Mouse (Mus musculus) C2C12 (cell line): ENCODE data around the gene Nalcn. TPM values are rescaled to one million over a fixed set of nuclear protein-coding genes. Genes with fewer than 3 reads are reported as not detected.

Experiments used
- H3K27me3 ChIP-seq: one replicate; pipeline ENCODE4 v1.6.1; 2011; ENCODE audit not compliant: control insufficient read depth, insufficient read depth, insufficient read length
- H3K36me3 ChIP-seq: one replicate; pipeline ENCODE4 v1.6.1; 2011; ENCODE audit not compliant: control insufficient read depth, insufficient read depth
- H3K4me3 ChIP-seq: one replicate; pipeline ENCODE4 v1.5.1; 2011; ENCODE audit warnings: mild to moderate bottlenecking, control low read depth; ENCODE audit not compliant: poor library complexity, insufficient read depth, severe bottlenecking
- H3K79me2 ChIP-seq: one replicate; pipeline ENCODE4 v1.6.1; 2011; ENCODE audit not compliant: control insufficient read depth, insufficient read depth
- H3K79me3 ChIP-seq: one replicate; pipeline ENCODE4 v1.6.1; 2011; ENCODE audit warnings: low read depth, control low read depth
- H3ac ChIP-seq: one replicate; pipeline ENCODE3; 2011; ENCODE audit warnings: low read depth; ENCODE audit not compliant: control insufficient read depth, insufficient read length
- CEBPB ChIP-seq: IDR thresholded peaks from one replicate; pipeline ENCODE4 v1.6.1; 2011; ENCODE audit warnings: low read depth, mild to moderate bottlenecking, control low read depth, moderate library complexity
- CTCF ChIP-seq: IDR thresholded peaks from one replicate; pipeline ENCODE4 v1.5.1; 2011; ENCODE audit not compliant: control insufficient read depth, insufficient read depth, insufficient read length
- FOSL1 ChIP-seq: IDR thresholded peaks from one replicate; pipeline ENCODE4 v1.8.0; 2011; ENCODE audit warnings: mild to moderate bottlenecking, low read length; ENCODE audit not compliant: poor library complexity, insufficient read depth, severe bottlenecking
- MAX ChIP-seq: IDR thresholded peaks from one replicate; pipeline ENCODE4 v1.6.1; 2011; ENCODE audit warnings: mild to moderate bottlenecking, control low read depth
- MYOD1 ChIP-seq: IDR thresholded peaks from one replicate; pipeline ENCODE4 v1.6.1; 2011; ENCODE audit warnings: low read depth; ENCODE audit not compliant: control insufficient read depth, insufficient read length
- MYOG ChIP-seq: IDR thresholded peaks from one replicate; pipeline ENCODE4 v1.6.1; 2011; ENCODE audit not compliant: control insufficient read depth, insufficient read length; ENCODE audit errors: extremely low read depth
- USF1 ChIP-seq: IDR thresholded peaks from one replicate; pipeline ENCODE4 v1.6.1; 2011; ENCODE audit warnings: low read depth, mild to moderate bottlenecking, control low read depth, moderate library complexity
- polyA plus RNA-seq: library from polyadenylated mRNA; unstranded; fragments of >200 nt; fragmentation: generic; extraction: Trizol; gene quantifications from one replicate; pipeline ENCODE4 v1.2.1, GENCODE M21; 2012; ENCODE audit warnings: missing spikeins

Nalcn gene
- polyA plus RNA-seq, 1 experiment, result not detected

GRCm38 (mm10) chr14:123575356-123575755, 51.6 kb downstream of the Nalcn start:
- Histone ChIP-seq H3K4me3 (no peak overlapping the region), H3K27me3 (no peaks in the 10 kb centered on the region), H3K79me3 (no peaks in the 10 kb centered on the region), H3K36me3 (no peaks in the 10 kb centered on the region), H3K79me2 (no peaks in the 10 kb centered on the region), H3ac (no peak overlapping the region)
- TF ChIP-seq MAX, result no peak
- TF ChIP-seq USF1, result no peak
- TF ChIP-seq FOSL1, result no peak
- TF ChIP-seq CEBPB, result no peak
- no peak for TF ChIP-seq CTCF
- TF ChIP-seq MYOG, result no peak
- TF ChIP-seq MYOD1, result no peak

- no peak overlapping the region for H3ac ChIP-seq
- H3K27me3 ChIP-seq, result no peaks in the 10 kb centered on the region
- TF ChIP-seq MYOG, result no peak
- no peak for TF ChIP-seq CEBPB
- no peak for TF ChIP-seq MAX
- TF ChIP-seq MYOD1, result no peak
- H3K36me3 ChIP-seq, result no peaks in the 10 kb centered on the region
- no peaks in the 10 kb centered on the region for H3K79me2 ChIP-seq
- no peak overlapping the region for H3K4me3 ChIP-seq
- no peaks in the 10 kb centered on the region for H3K79me3 ChIP-seq
Measured at GRCm38 (mm10) chr14:123574936-123575335, 52.0 kb downstream of the Nalcn start.

GRCm38 (mm10) chr14:123566599-123566998, 60.3 kb downstream of the Nalcn start:
- Histone ChIP-seq H3K36me3 (no peaks in the 10 kb centered on the region), H3K27me3 (no peaks in the 10 kb centered on the region), H3ac (no peak overlapping the region), H3K79me2 (no peaks in the 10 kb centered on the region), H3K4me3 (no peak overlapping the region), H3K79me3 (no peaks in the 10 kb centered on the region)
- TF ChIP-seq USF1 (no peak), MAX (no peak), CEBPB (no peak)

- TF ChIP-seq MYOG (no peak), CTCF (no peak), USF1 (no peak), FOSL1 (no peak), CEBPB (no peak), MAX (no peak), MYOD1 (no peak)
- Histone ChIP-seq H3K79me2 (no peaks in the 10 kb centered on the region), H3K27me3 (no peaks in the 10 kb centered on the region), H3K36me3 (no peaks in the 10 kb centered on the region), H3ac (no peak overlapping the region), H3K4me3 (no peak overlapping the region), H3K79me3 (no peaks in the 10 kb centered on the region)
Measured at GRCm38 (mm10) chr14:123555533-123555932, 71.4 kb downstream of the Nalcn start.

GRCm38 (mm10) chr14:123554936-123555335, 72.0 kb downstream of the Nalcn start:
- no peaks in the 10 kb centered on the region for H3K36me3 ChIP-seq
- H3K4me3 ChIP-seq, result no peak overlapping the region
- no peaks in the 10 kb centered on the region for H3K79me2 ChIP-seq
- no peak overlapping the region for H3ac ChIP-seq
- H3K27me3 ChIP-seq, result no peaks in the 10 kb centered on the region
- TF ChIP-seq MYOD1 (no peak), MAX (no peak), FOSL1 (no peak), CEBPB (no peak), USF1 (no peak), MYOG (no peak), CTCF (no peak)
- no peaks in the 10 kb centered on the region for H3K79me3 ChIP-seq

- Histone ChIP-seq H3K27me3 (no peaks in the 10 kb centered on the region), H3K79me3 (no peaks in the 10 kb centered on the region), H3K79me2 (no peaks in the 10 kb centered on the region), H3ac (no peak overlapping the region), H3K4me3 (no peak overlapping the region), H3K36me3 (no peaks in the 10 kb centered on the region)
- TF ChIP-seq MYOD1 (no peak), FOSL1 (no peak), MYOG (no peak)
Measured at GRCm38 (mm10) chr14:123542362-123542761, 84.6 kb downstream of the Nalcn start.

GRCm38 (mm10) chr14:123535636-123536035, 91.3 kb downstream of the Nalcn start:
- Histone ChIP-seq H3ac (no peak overlapping the region), H3K27me3 (no peaks in the 10 kb centered on the region), H3K4me3 (no peak overlapping the region), H3K36me3 (no peaks in the 10 kb centered on the region), H3K79me2 (no peaks in the 10 kb centered on the region), H3K79me3 (no peaks in the 10 kb centered on the region)
- no peak for TF ChIP-seq MYOG
- TF ChIP-seq CTCF, result no peak
- no peak for TF ChIP-seq MAX
- peak; percentile 53 for TF ChIP-seq MYOD1
- TF ChIP-seq USF1, result no peak
